Mouse (Mus musculus) hindbrain, postnatal 0 days (tissue): ENCODE data around the gene Rgs6. TPM values are rescaled to one million over a fixed set of nuclear protein-coding genes. Genes with fewer than 3 reads are reported as not detected.

Source experiments
- ATAC-seq: fragments of 200-750 bp; cut with Nextera tagmentation; 2 replicates; pipeline ENCODE4 v1.8.0; 2017; ENCODE audit warnings: mild to moderate bottlenecking, moderate TSS enrichment, moderate library complexity
- DNase-seq: peaks from one replicate; pipeline ENCODE4 v3.0.0-alpha.2; 2015; ENCODE audit warnings: low spot score
- H3K27ac ChIP-seq: fragments of 300-500 bp; sonication (generic); 2 replicates; pipeline ENCODE4 v1.5.1; 2014; ENCODE audit warnings: mild to moderate bottlenecking
- H3K27me3 ChIP-seq: fragments of 300-500 bp; sonication (generic); 2 replicates; pipeline ENCODE4 v1.6.1; 2014; ENCODE audit warnings: low read length, mixed read lengths; ENCODE audit not compliant: insufficient read depth
- H3K36me3 ChIP-seq: fragments of 300-500 bp; sonication (generic); 2 replicates; pipeline ENCODE4 v1.6.1; 2014; ENCODE audit warnings: low read length, mixed read lengths; ENCODE audit not compliant: insufficient read depth
- H3K4me1 ChIP-seq: fragments of 300-500 bp; sonication (generic); 2 replicates; pipeline ENCODE4 v1.6.1; 2014; ENCODE audit warnings: antibody characterized with exemption, low read length, mixed read lengths; ENCODE audit not compliant: insufficient read depth
- H3K4me2 ChIP-seq: fragments of 300-500 bp; sonication (generic); 2 replicates; pipeline ENCODE4 v1.6.1; 2014; ENCODE audit warnings: low read depth, mild to moderate bottlenecking, low read length, moderate library complexity, mixed read lengths
- H3K4me3 ChIP-seq: fragments of 300-500 bp; sonication (generic); 2 replicates; pipeline ENCODE4 v1.5.1; 2014; ENCODE audit warnings: low read length
- H3K9ac ChIP-seq: fragments of 300-500 bp; sonication (generic); replicated peaks from 2 replicates; pipeline ENCODE4 v1.6.1; 2014; ENCODE audit warnings: mild to moderate bottlenecking, low read length, moderate library complexity, mixed read lengths
- H3K9me3 ChIP-seq: fragments of 300-500 bp; sonication (generic); 2 replicates; pipeline ENCODE4 v1.6.1; 2016; ENCODE audit warnings: low read length, mixed read lengths
- CTCF ChIP-seq: IDR thresholded peaks from 2 replicates; pipeline ENCODE4 v1.5.1; 2016; ENCODE audit warnings: antibody characterized with exemption, control low read depth, low read depth
- WGBS: fragments of 180-500 bp; shearing (Covaris S2); extraction: QIAGEN DNeasy Blood & Tissue Kit; methylation state at CpG from one replicate; pipeline ENCODE4 v1.1.7; 2014; 5-methylcytosine and 5-hydroxymethylcytosine counted together
- polyA plus RNA-seq: library from polyadenylated mRNA; unstranded; fragments of >200 nt; fragmentation: Nextera tagmentation; extraction: Ambion mirVana; gene quantifications from 2 replicates; pipeline ENCODE4 v1.2.1, GENCODE M21; 2015
- total RNA-seq: library from RNA; depleted of rRNA; stranded (reverse); fragments of >200 nt; gene quantifications from 2 replicates; pipeline ENCODE4 v1.2.3, GENCODE M21; 2014

Rgs6 gene
- total and polyA plus RNA-seq, 2 experiments from 2014 or later, result 14.3 to 16.4 TPM

DNA sequence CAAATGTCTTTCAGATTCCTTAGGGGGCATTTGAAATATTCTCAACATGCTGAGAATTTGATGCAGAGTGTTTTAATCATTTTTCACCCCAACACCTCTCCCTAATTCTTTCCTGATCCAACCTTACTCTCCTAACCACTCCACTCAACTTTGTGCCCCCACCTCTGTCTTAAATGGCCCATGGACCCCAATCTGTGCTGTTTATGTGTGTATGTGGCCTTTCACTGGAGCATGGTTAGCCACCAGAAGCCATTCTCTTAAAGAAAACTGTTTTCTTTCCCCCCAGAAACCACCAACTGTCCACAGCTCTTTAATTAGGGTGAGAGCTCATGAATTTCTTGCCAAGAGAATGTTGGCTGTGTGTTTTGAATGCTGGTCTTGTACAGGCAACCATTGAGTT is 122.3 kb downstream of the Rgs6 start:
- DNase-seq, result no peak
- no peak for TF ChIP-seq CTCF
- H3K9me3 ChIP-seq, result no peaks in the 10 kb centered on the region
- no peaks in the 10 kb centered on the region for H3K27me3 ChIP-seq
- no peaks in the 10 kb centered on the region for H3K36me3 ChIP-seq
- H3K4me3 ChIP-seq, result no peak overlapping the region
- no peak overlapping the region for H3K9ac ChIP-seq
- H3K27ac ChIP-seq, result no peak overlapping the region
- ATAC-seq, result no peak
- no peak overlapping the region for H3K4me2 ChIP-seq
- no peaks in the 10 kb centered on the region for H3K4me1 ChIP-seq

DNA sequence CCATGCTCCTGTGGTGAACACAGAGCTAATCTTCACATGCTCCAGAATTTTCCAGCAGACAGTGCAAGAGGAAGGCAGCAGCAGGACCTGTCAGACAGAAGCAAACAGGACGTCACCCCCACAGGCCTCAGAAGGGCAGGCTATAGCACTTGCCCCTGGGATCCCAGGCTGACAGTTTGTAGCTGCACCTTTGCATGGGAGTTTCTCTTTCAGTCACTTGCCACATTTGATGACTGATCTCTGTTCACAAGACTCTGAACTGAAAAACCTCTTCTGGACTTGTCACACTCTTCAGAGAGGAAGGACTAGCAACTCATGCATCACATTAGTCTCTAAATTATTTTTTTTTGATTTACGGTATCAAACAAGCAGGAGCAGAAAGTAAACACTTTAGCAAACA is 126.2 kb downstream of the Rgs6 start:
- H3K9me3 ChIP-seq, result no peaks in the 10 kb centered on the region
- H3K4me1 ChIP-seq, result no peaks in the 10 kb centered on the region
- no peak for TF ChIP-seq CTCF
- no peaks in the 10 kb centered on the region for H3K36me3 ChIP-seq
- H3K4me2 ChIP-seq, result no peak overlapping the region
- H3K9ac ChIP-seq, result no peak overlapping the region
- no peak overlapping the region for H3K4me3 ChIP-seq
- no peak for ATAC-seq
- 71% methylated on average over 2 of the region's 2 CpGs for WGBS
- no peak overlapping the region for H3K27ac ChIP-seq
- H3K27me3 ChIP-seq, result no peaks in the 10 kb centered on the region
- no peak for DNase-seq

DNA sequence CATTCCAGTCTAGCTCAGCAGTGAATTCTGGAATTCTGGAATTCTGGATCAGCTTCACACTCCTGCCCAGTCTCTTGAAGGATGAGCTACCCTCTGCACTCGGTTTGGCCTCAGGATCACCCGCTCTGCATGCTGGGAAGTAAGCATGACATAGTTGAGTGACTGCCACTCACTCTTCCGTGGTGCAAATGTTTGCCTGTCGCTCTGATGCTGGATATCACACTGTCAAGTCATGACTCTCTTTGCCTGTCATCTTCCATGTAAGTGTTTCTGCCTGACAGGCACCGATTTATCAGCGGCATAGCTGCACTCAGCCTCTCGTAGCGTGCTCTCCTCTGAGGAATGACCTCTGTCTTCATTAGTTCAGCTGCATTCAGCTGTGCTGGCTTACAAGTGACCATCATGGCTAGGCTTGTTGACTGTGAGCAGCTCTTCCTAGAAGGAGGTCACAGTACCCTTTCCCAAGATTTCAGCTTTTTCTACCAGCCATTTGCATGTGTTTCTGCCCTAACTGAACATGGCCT is 135.0 kb downstream of the Rgs6 start:
- ATAC-seq (no peak), DNase-seq (no peak)
- H3K36me3 ChIP-seq, result no peaks in the 10 kb centered on the region
- no peaks in the 10 kb centered on the region for H3K4me1 ChIP-seq
- H3K27me3 ChIP-seq, result no peaks in the 10 kb centered on the region
- H3K9me3 ChIP-seq, result no peaks in the 10 kb centered on the region
- H3K27ac ChIP-seq, result no peak overlapping the region
- H3K4me2 ChIP-seq, result no peak overlapping the region
- no peak overlapping the region for H3K9ac ChIP-seq
- no peak for TF ChIP-seq CTCF
- 83% methylated on average over 8 of the region's 8 CpGs for WGBS
- H3K4me3 ChIP-seq, result no peak overlapping the region

DNA sequence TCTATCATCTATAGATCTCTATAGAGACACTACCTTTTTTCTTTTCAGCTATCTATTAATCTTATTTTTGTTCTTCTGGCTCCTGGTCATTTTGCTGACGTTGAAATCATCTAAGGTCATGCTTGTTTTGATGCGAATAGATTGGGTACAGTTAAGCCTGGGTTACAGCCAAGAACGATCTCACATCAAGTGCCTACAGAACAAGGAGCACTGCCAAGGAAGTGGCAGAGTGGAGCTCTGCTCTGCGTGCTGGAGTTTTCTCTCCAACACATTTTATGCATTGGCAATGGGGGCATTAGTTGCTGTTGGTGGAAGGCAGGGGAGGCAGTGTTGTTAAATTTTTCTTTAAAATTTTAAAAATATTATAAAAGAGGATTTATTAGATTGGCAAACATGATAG is 138.2 kb downstream of the Rgs6 start:
- Histone ChIP-seq H3K36me3 (no peaks in the 10 kb centered on the region), H3K27me3 (no peaks in the 10 kb centered on the region), H3K9me3 (no peaks in the 10 kb centered on the region), H3K9ac (no peak overlapping the region), H3K4me3 (no peak overlapping the region), H3K4me2 (no peak overlapping the region), H3K4me1 (no peaks in the 10 kb centered on the region), H3K27ac (no peak overlapping the region)
- ATAC-seq (no peak), DNase-seq (no peak)
- 58% methylated on average over 4 of the region's 4 CpGs for WGBS
- no peak for TF ChIP-seq CTCF

DNA sequence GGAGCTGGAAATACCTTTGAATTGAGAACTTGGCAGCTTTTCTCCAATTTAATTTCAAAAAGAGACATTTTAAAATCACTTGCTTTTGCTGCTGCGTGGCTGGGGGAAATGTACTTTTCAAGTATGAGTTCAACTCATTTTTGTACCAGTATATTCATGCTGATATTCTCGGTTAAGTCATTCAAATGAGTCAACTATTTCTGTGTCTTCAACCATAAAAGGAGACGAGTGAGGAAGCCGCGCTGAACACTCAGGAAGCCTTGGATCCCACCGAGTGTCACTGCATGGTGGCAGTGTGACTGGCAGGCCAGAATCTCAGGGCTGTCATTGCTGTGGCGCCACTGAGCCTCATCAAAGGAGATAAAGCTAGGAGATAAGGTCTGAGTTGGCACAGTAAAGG is 143.5 kb downstream of the Rgs6 start:
- no peak overlapping the region for H3K27ac ChIP-seq
- TF ChIP-seq CTCF, result no peak
- WGBS, result 58% methylated on average over 7 of the region's 7 CpGs
- no peak overlapping the region for H3K4me3 ChIP-seq
- no peak for ATAC-seq
- H3K27me3 ChIP-seq, result no peaks in the 10 kb centered on the region
- no peak overlapping the region for H3K4me2 ChIP-seq
- DNase-seq, result no peak
- no peaks in the 10 kb centered on the region for H3K9me3 ChIP-seq
- H3K4me1 ChIP-seq, result no peaks in the 10 kb centered on the region
- no peak overlapping the region for H3K9ac ChIP-seq
- no peaks in the 10 kb centered on the region for H3K36me3 ChIP-seq

DNA sequence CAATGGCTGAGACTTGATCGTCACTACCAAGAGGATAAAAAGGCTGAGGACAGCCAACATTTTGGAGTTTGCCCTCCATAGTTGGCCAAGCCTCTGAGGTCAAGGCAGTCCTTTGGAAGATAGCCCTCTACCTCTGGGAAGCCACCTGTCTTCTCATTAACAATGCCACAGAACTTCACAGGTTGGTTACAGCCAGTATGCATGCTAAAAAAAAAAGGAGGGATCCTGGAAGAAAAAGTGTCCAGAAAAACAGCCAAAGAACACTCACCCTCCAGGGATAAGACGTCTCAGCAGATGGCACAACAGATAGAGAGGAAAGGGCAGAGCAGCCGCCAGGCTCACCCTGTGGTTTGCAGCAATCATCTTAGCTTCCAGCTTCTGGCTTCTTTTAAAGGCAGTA is 154.9 kb downstream of the Rgs6 start:
- no peak overlapping the region for H3K4me3 ChIP-seq
- DNase-seq (no peak), ATAC-seq (no peak)
- H3K27ac ChIP-seq, result no peak overlapping the region
- H3K9ac ChIP-seq, result no peak overlapping the region
- no peak for TF ChIP-seq CTCF
- no peaks in the 10 kb centered on the region for H3K27me3 ChIP-seq
- WGBS, result 67% methylated on average over 3 of the region's 3 CpGs
- no peaks in the 10 kb centered on the region for H3K9me3 ChIP-seq
- H3K4me1 ChIP-seq, result no peaks in the 10 kb centered on the region
- no peaks in the 10 kb centered on the region for H3K36me3 ChIP-seq
- no peak overlapping the region for H3K4me2 ChIP-seq

DNA sequence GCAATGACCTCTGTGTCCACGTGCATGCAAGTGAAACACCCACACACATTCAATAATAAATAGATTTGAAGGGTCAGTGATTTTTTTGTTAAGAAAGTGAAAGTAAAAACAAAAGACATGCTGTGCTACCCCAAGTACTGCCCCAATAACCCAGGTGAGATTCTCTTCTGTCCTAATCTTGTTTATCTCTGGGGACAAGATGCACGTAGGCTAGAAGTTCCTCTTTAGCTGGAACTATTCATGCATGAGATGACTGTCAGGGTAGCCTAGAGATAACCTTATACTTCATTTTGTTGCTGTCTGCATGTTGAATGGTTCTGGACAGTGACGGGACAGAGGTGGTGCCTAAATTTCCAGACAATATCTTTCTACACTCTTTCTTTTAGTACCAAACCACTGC is 155.9 kb downstream of the Rgs6 start:
- H3K27me3 ChIP-seq, result no peaks in the 10 kb centered on the region
- WGBS, result 43% methylated on average over 3 of the region's 3 CpGs
- TF ChIP-seq CTCF, result no peak
- H3K4me2 ChIP-seq, result no peak overlapping the region
- H3K36me3 ChIP-seq, result no peaks in the 10 kb centered on the region
- H3K27ac ChIP-seq, result no peak overlapping the region
- no peak overlapping the region for H3K9ac ChIP-seq
- ATAC-seq (no peak), DNase-seq (no peak)
- H3K4me1 ChIP-seq, result no peaks in the 10 kb centered on the region
- H3K9me3 ChIP-seq, result no peaks in the 10 kb centered on the region
- no peak overlapping the region for H3K4me3 ChIP-seq
